In the genomic region with DNA sequence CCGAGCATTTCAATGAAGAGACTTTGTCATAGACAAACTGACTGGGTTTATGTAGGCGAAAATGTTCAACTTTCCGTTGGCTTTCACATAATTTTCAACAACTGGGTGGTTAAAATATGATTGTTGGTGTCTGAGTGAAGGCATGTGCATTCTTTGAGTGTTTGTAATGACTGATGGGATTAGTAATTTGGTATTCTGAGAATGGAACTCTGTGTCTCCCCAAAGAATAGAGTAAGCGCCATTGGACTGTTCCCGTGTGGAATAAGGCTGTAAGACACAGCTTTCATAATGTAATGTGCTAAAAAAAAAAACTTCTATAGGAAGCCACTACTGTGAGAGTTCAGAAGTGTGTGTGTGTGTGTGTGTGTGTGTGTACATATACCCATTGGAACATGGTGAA, we compare ENCODE assay signal across 30 mouse cellular contexts. TPM values are rescaled to one million over a fixed set of nuclear protein-coding genes. Genes with fewer than 3 reads are reported as not detected.
A peak's percentile ranks its signal among the peaks of the same experiment; 100 is the strongest.
DNase-seq lines count a peak whose midpoint lies in the region; ATAC-seq and TF ChIP-seq lines count a peak whose summit lies in the region.
"Had no signal": no experiment of that assay in that cellular context is flagged by ENCODE, and none has a peak within 500 bp of the region (broad histone marks: within the 10 kb centered on the region; RNA-seq: fewer than 3 reads in every experiment).

No protein-coding gene starts in this region.

- TF ChIP-seq CTCF in heart, postnatal 0 days (IDR thresholded peaks at IDR 0.05; ENCODE audit: low read depth) = no peak
- no peak for TF ChIP-seq CTCF in embryonic fibroblast, embryonic 13.5 days (IDR thresholded peaks at IDR 0.05; ENCODE audit: borderline replicate concordance, insufficient read depth, low read length)

- 57% methylated on average over 5 of the region's 5 CpGs for WGBS in heart, postnatal 0 days

- peak; percentile 21; the same call in 1 of the 2 replicates for ATAC-seq in heart, postnatal 0 days (ENCODE audit: insufficient read depth, low read depth)
- ATAC-seq: activated CD4-positive, CD25-positive, alpha-beta regulatory T cell, adult 4 months; CD4-positive, CD25-positive, alpha-beta regulatory T cell, adult 4 months; forebrain, embryonic 14.5 days; forebrain, embryonic 16.5 days had no signal

- no peak overlapping the region for H3K27ac ChIP-seq in heart, postnatal 0 days (ENCODE audit: low read depth)
- H3K27ac ChIP-seq in embryonic fibroblast, embryonic 13.5 days (ENCODE audit: insufficient read depth, low read length) = peak overlapping the region; percentile 97
- H3K27ac ChIP-seq: embryonic facial prominence, embryonic 10.5 days; embryonic facial prominence, embryonic 12.5 days; forebrain, embryonic 10.5 days; forebrain, embryonic 12.5 days had no signal

- H3K4me3 ChIP-seq in heart, postnatal 0 days (ENCODE audit: low read depth, low read length) = no peak overlapping the region
- H3K4me3 ChIP-seq in embryonic fibroblast, embryonic 13.5 days (ENCODE audit: insufficient read depth, low read length) = no peak overlapping the region
- H3K4me3 ChIP-seq: embryonic facial prominence, embryonic 10.5 days; embryonic facial prominence, embryonic 12.5 days; erythroblast, embryonic 14.5 days; forebrain, embryonic 10.5 days; forebrain, embryonic 12.5 days had no signal

- no peaks in the 10 kb centered on the region for H3K9me3 ChIP-seq in heart, postnatal 0 days (replicated peaks; ENCODE audit: control insufficient read depth, low read length)
- H3K9me3 ChIP-seq: embryonic facial prominence, embryonic 12.5 days; forebrain, embryonic 12.5 days had no signal

- no peak for DNase-seq in heart, postnatal 0 days (ENCODE audit: low spot score)
- DNase-seq in heart, postnatal 4 days = no peak
- peak; percentile 36 for DNase-seq in 3T3-L1 (ENCODE audit: low read depth, low spot score)
- peak; percentile 95 for DNase-seq in Muller cell, postnatal 12 days (ENCODE audit: inconsistent ontology term)
- DNase-seq in urinary bladder, postnatal 36 days (ENCODE audit: low spot score in 2 of 2) = no peak
- DNase-seq in frontal cortex, postnatal 14 days (ENCODE audit: low spot score in 2 of 2) = no peak
- DNase-seq: adrenal gland, adult 8-10 months; adrenal gland, postnatal 14 days; adrenal gland, postnatal 36 days; B cell, adult 2 months; cerebellum, adult 11-12 months; cerebellum, adult 2 months; cerebellum, adult 9-10 months; cerebellum, postnatal 10 days; cerebellum, postnatal 25 days had no signal

- H3K4me1 ChIP-seq in heart, postnatal 0 days (ENCODE audit: control insufficient read depth, insufficient read depth) = peaks cover 4% of the 10 kb centered on the region; the same call in 1 of the 2 replicates
- peaks cover 8% of the 10 kb centered on the region for H3K4me1 ChIP-seq in embryonic fibroblast, embryonic 13.5 days (ENCODE audit: control insufficient read depth, insufficient read depth, low read length)
- H3K4me1 ChIP-seq: embryonic facial prominence, embryonic 10.5 days; embryonic facial prominence, embryonic 12.5 days; forebrain, embryonic 10.5 days; forebrain, embryonic 12.5 days had no signal

- peaks cover 44% of the 10 kb centered on the region for H3K36me3 ChIP-seq in heart, postnatal 0 days (replicated peaks; ENCODE audit: control insufficient read depth, insufficient read depth, low read length)
- H3K36me3 ChIP-seq: G1E had no signal

- no peak for TF ChIP-seq EP300 in heart, postnatal 0 days (IDR thresholded peaks at IDR 0.05; ENCODE audit: low read depth)

- H3K9ac ChIP-seq in heart, postnatal 0 days (replicated peaks; ENCODE audit: low read depth, low read length) = no peak overlapping the region
- H3K9ac ChIP-seq: embryonic facial prominence, embryonic 12.5 days; forebrain, embryonic 12.5 days had no signal

- no peak for TF ChIP-seq POLR2A in embryonic fibroblast, embryonic 13.5 days (IDR thresholded peaks at IDR 0.05; ENCODE audit: low read depth, low read length)

- H3K4me2 ChIP-seq in heart, postnatal 0 days (ENCODE audit: low read depth, low read length) = no peak overlapping the region
- H3K4me2 ChIP-seq: embryonic facial prominence, embryonic 12.5 days; forebrain, embryonic 12.5 days had no signal

- H3K27me3 ChIP-seq in heart, postnatal 0 days (ENCODE audit: control insufficient read depth, insufficient read depth, low read length) = no peaks in the 10 kb centered on the region
- H3K27me3 ChIP-seq: CH12.LX; embryonic facial prominence, embryonic 12.5 days; forebrain, embryonic 12.5 days had no signal

RNA-seq across cellular contexts. Expression of a gene that starts 49.7 kb away (rescaled TPM):
- not detected in 2 replicates for total RNA-seq in heart, postnatal 0 days (2014; rRNA removed; ENCODE audit: low replicate concordance)
- not detected in 2 replicates for polyA plus RNA-seq in heart, postnatal 0 days (2015; fragmentation: Nextera tagmentation; extraction: Ambion mirVana)
- not detected for total RNA-seq in heart, postnatal 4 days (2021)
- polyA plus RNA-seq in embryonic fibroblast, embryonic 13.5 days (2011; ENCODE audit: insufficient read length, low read depth, missing spikeins) = 0.76 TPM in 1 of 2 replicates, not detected in the other
- total RNA-seq: adrenal gland, adult 18-20 months; adrenal gland, adult 8-10 months; adrenal gland, postnatal 14 days; adrenal gland, postnatal 36 days; CH12.LX; G1E had no signal
- polyA plus RNA-seq: activated CD4-positive, CD25-positive, alpha-beta regulatory T cell, adult 4 months; CD4-positive, CD25-positive, alpha-beta regulatory T cell, adult 4 months; cortical plate, adult 2 months; embryonic facial prominence, embryonic 14.5 days; erythroblast, embryonic 14.5 days; G1E had no signal

Comparison
In these comparisons a context has a peak if more than half of its experiments do, and no peak if none do; other contexts are left out.
1. DNase-seq: peak in 3T3-L1 (single experiment) and Muller cell, postnatal 12 days (single experiment); none in heart, postnatal 0 days (single experiment), heart, postnatal 4 days (single experiment), urinary bladder, postnatal 36 days (0 of 2) and frontal cortex, postnatal 14 days (0 of 2).